Mouse (Mus musculus): ENCODE results near the gene Lmf1.

Lmf1 gene

GRCm38 (mm10) chr17:25698446-25698845, 119.6 kb downstream of the Lmf1 start:
- peak; percentile 45 for DNase-seq (ENCODE audit: low read depth, low spot score)

GRCm38 (mm10) chr17:25700863-25701496, 122.1 kb downstream of the Lmf1 start:
- no peak for DNase-seq (ENCODE audit: low read depth, low spot score)

- no peak for DNase-seq (ENCODE audit: low read depth, low spot score)
Observed at GRCm38 (mm10) chr17:25709994-25710393, 131.1 kb downstream of the Lmf1 start.

- DNase-seq (ENCODE audit: low read depth, low spot score), result no peak
Observed at GRCm38 (mm10) chr17:25711136-25711535, 132.3 kb downstream of the Lmf1 start.

Data from brain, embryonic 18.5 days (tissue).